Mouse (Mus musculus) heart, embryonic 12.5 days (tissue): Measurements from ENCODE around the gene Txnip. TPM values are rescaled to one million over a fixed set of nuclear protein-coding genes. Genes with fewer than 3 reads are reported as not detected.

Experiments
- ATAC-seq: fragments of 200-750 bp; cut with Nextera tagmentation; 2 replicates; pipeline ENCODE4 v1.8.0; 2017; ENCODE audit warnings: moderate TSS enrichment, moderate library complexity; ENCODE audit not compliant: insufficient number of reproducible peaks, low FRiP score
- H3K27ac ChIP-seq: fragments of 300-500 bp; sonication (generic); 2 replicates; pipeline ENCODE4 v1.5.1; 2016; ENCODE audit warnings: mild to moderate bottlenecking, moderate library complexity; ENCODE audit not compliant: poor library complexity, severe bottlenecking
- H3K27me3 ChIP-seq: fragments of 300-500 bp; sonication (generic); replicated peaks from 2 replicates; pipeline ENCODE4 v1.6.1; 2016; ENCODE audit warnings: mild to moderate bottlenecking, moderate library complexity
- H3K36me3 ChIP-seq: fragments of 300-500 bp; sonication (generic); 2 replicates; pipeline ENCODE4 v1.6.1; 2016; ENCODE audit warnings: mild to moderate bottlenecking, moderate library complexity
- H3K4me1 ChIP-seq: fragments of 300-500 bp; sonication (generic); replicated peaks from 2 replicates; pipeline ENCODE4 v1.6.1; 2016; ENCODE audit warnings: mild to moderate bottlenecking
- H3K4me2 ChIP-seq: fragments of 300-500 bp; sonication (generic); 2 replicates; pipeline ENCODE4 v1.6.1; 2016; ENCODE audit warnings: mild to moderate bottlenecking, moderate library complexity
- H3K4me3 ChIP-seq: fragments of 300-500 bp; sonication (generic); 2 replicates; pipeline ENCODE4 v1.5.1; 2016; ENCODE audit warnings: mild to moderate bottlenecking
- H3K9ac ChIP-seq: fragments of 300-500 bp; sonication (generic); 2 replicates; pipeline ENCODE4 v1.6.1; 2016; ENCODE audit warnings: mild to moderate bottlenecking, moderate library complexity
- H3K9me3 ChIP-seq: fragments of 300-500 bp; sonication (generic); replicated peaks from 2 replicates; pipeline ENCODE4 v1.6.1; 2016; ENCODE audit warnings: mild to moderate bottlenecking, moderate library complexity
- WGBS: fragments of 180-500 bp; shearing (Covaris S2); methylation state at CpG from one replicate; pipeline ENCODE4 v1.1.7; 2016; 5-methylcytosine and 5-hydroxymethylcytosine counted together
- polyA plus RNA-seq: library from polyadenylated mRNA; unstranded; fragments of >200 nt; fragmentation: Nextera tagmentation; extraction: Ambion mirVana; gene quantifications from 2 replicates; pipeline ENCODE4 v1.2.1, GENCODE M21; 2016

Txnip gene
- polyA plus RNA-seq, 1 experiment from 2014 or later: 144 TPM

- H3K27me3 ChIP-seq: no peaks in the 10 kb centered on the region
- H3K9me3 ChIP-seq: no peaks in the 10 kb centered on the region
These were observed 5.9 kb upstream of the Txnip start for GRCm38 (mm10) chr3:96551890-96552289.

GRCm38 (mm10) chr3:96553601-96554000 is 4.2 kb upstream of the Txnip start:
- Histone ChIP-seq H3K4me2 (no peak overlapping the region), H3K36me3 (no peaks in the 10 kb centered on the region), H3K27me3 (no peaks in the 10 kb centered on the region), H3K4me1 (peaks cover 46% of the 10 kb centered on the region), H3K27ac (no peak overlapping the region), H3K9ac (no peak overlapping the region), H3K4me3 (no peak overlapping the region), H3K9me3 (no peaks in the 10 kb centered on the region)
- no peak for ATAC-seq
- 70% methylated on average over 6 of the region's 6 CpGs for WGBS

More at GRCm38 (mm10) chr3:96551890-96552289, 5.9 kb upstream of the Txnip start:
- no peak overlapping the region for H3K4me2 ChIP-seq
- no peak overlapping the region for H3K4me3 ChIP-seq
- no peaks in the 10 kb centered on the region for H3K36me3 ChIP-seq
- ATAC-seq: no peak
- H3K9ac ChIP-seq: no peak overlapping the region
- H3K4me1 ChIP-seq: peaks cover 56% of the 10 kb centered on the region
- no peak overlapping the region for H3K27ac ChIP-seq
- 64% methylated on average over 7 of the region's 7 CpGs for WGBS

- Histone ChIP-seq H3K9ac (no peak overlapping the region), H3K36me3 (peaks cover 4% of the 10 kb centered on the region), H3K27ac (no peak overlapping the region), H3K4me3 (no peak overlapping the region), H3K27me3 (no peaks in the 10 kb centered on the region), H3K9me3 (no peaks in the 10 kb centered on the region), H3K4me2 (no peak overlapping the region), H3K4me1 (peaks cover 42% of the 10 kb centered on the region)
- WGBS: 79% methylated on average over 6 of the region's 6 CpGs
- ATAC-seq: no peak
These were observed 3.5 kb upstream of the Txnip start for GRCm38 (mm10) chr3:96554251-96554650.

GRCm38 (mm10) chr3:96555041-96555596 is 2.6 kb upstream of the Txnip start:
- Histone ChIP-seq H3K27ac (peak overlapping the region; percentile 97), H3K36me3 (peaks cover 13% of the 10 kb centered on the region), H3K4me1 (peaks cover 41% of the 10 kb centered on the region), H3K4me2 (no peak overlapping the region), H3K27me3 (no peaks in the 10 kb centered on the region), H3K9me3 (no peaks in the 10 kb centered on the region), H3K9ac (peak overlapping the region; percentile 37; the same call in 1 of the 2 replicates), H3K4me3 (no peak overlapping the region)
- ATAC-seq: no peak
- WGBS: 49% methylated on average over 12 of the region's 12 CpGs

GRCm38 (mm10) chr3:96555999-96556614 is 1.6 kb upstream of the Txnip start:
- H3K4me3 ChIP-seq: peak overlapping the region; percentile 78
- no peaks in the 10 kb centered on the region for H3K27me3 ChIP-seq
- 72% methylated on average over 15 of the region's 15 CpGs for WGBS
- H3K9me3 ChIP-seq: no peaks in the 10 kb centered on the region
- peak overlapping the region; percentile 97 for H3K27ac ChIP-seq
- peaks cover 43% of the 10 kb centered on the region for H3K4me1 ChIP-seq
- H3K9ac ChIP-seq: peak overlapping the region; percentile 86; the same call in 1 of the 2 replicates
- ATAC-seq: no peak
- H3K36me3 ChIP-seq: peaks cover 23% of the 10 kb centered on the region
- peak overlapping the region; percentile 92 for H3K4me2 ChIP-seq

DNA sequence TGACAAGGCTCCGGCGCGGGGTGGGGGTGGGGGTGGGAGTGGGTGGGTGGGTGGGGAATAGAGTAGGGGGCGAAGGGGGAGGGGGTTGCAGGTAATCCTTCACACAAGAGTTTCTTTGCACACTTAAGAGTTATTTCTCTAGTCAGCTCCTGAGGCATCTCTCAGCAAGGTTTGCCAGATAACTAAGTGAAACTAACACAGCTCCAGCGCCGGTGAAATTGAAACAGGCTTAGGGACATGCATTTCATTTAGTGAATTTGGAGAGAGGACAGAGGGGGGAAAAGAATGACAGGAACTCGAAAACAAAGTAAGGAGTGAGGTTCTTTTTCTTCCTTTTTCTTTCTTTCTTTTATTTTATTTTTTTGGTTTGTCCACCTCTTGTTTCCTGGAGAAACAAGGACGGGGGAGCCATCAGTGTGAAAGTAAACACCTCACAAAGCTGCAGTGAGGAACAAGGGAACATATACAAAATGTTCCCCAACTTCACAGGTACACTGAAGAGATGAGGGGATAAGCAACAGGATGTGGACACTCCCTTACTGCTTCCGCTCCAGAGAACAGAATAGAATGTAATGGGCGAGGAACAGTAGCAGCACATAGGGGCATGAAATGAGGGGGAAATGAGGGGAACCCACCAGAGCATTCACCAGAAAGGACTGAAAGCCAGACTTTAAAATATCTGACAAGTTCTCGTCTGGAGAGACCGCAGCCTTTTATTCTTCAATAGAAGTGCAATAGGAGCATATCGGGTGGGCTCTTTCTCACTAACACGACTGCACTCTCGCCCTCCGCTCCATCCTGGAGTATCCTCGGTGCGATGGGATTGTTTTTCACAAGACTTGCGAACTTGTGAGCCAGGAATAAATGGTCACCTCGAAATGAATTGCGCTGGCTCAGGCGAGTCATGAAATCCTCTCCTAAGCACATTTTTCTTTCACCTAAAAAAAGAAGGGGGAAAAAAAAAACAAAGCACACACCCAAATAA is 814 bp upstream of the Txnip start:
- H3K4me1 ChIP-seq: peaks cover 43% of the 10 kb centered on the region
- H3K4me3 ChIP-seq: peak overlapping the region; percentile 78
- H3K9me3 ChIP-seq: no peaks in the 10 kb centered on the region
- 2% methylated on average over 22 of the region's 22 CpGs for WGBS
- no peaks in the 10 kb centered on the region for H3K27me3 ChIP-seq
- peak overlapping the region; percentile 86 for H3K9ac ChIP-seq
- peaks cover 30% of the 10 kb centered on the region for H3K36me3 ChIP-seq
- ATAC-seq: no peak
- H3K4me2 ChIP-seq: peak overlapping the region; percentile 92
- peak overlapping the region; percentile 97 for H3K27ac ChIP-seq

DNA sequence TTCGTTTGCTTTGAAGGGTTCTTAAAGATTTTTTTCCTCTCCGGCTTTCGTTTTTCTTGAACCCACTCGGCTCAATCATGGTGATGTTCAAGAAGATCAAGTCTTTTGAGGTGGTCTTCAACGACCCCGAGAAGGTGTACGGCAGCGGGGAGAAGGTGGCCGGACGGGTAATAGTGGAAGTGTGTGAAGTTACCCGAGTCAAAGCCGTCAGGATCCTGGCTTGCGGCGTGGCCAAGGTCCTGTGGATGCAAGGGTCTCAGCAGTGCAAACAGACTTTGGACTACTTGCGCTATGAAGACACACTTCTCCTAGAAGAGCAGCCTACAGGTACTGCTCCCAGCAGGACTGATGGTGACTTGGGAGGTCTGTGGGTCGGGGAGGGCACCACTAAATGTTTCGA is 402 bp downstream of the Txnip start:
- Histone ChIP-seq H3K4me1 (peaks cover 45% of the 10 kb centered on the region), H3K9me3 (no peaks in the 10 kb centered on the region), H3K4me3 (peak overlapping the region; percentile 78), H3K27ac (peak overlapping the region; percentile 97), H3K27me3 (no peaks in the 10 kb centered on the region), H3K4me2 (peak overlapping the region; percentile 92), H3K36me3 (peaks cover 31% of the 10 kb centered on the region), H3K9ac (peak overlapping the region; percentile 93)
- under 1% methylated on average over 17 of the region's 17 CpGs for WGBS
- no peak for ATAC-seq

DNA sequence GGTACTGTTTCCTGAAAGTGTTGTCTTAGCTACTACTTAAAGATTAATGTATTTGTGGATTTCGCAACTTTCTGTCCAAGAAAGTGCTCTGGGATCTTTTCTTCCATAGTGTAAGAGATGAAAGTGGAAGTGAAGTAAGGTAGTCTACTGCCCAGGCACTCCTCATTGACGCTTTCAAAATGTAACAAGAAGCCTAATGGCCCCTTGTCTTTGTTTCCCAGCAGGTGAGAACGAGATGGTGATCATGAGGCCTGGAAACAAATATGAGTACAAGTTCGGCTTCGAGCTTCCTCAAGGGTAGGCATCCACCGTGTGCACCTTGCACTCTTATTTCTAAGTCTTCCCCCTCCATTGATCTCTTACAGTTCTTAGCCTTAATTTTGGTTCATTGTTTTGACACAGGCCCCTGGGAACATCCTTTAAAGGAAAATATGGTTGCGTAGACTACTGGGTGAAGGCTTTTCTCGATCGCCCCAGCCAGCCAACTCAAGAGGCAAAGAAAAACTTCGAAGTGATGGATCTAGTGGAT is 975 bp downstream of the Txnip start:
- peak overlapping the region; percentile 92 for H3K4me2 ChIP-seq
- H3K36me3 ChIP-seq: peaks cover 31% of the 10 kb centered on the region
- H3K9ac ChIP-seq: peak overlapping the region; percentile 93
- 19% methylated on average over 10 of the region's 10 CpGs for WGBS
- no peaks in the 10 kb centered on the region for H3K9me3 ChIP-seq
- peaks cover 47% of the 10 kb centered on the region for H3K4me1 ChIP-seq
- H3K27me3 ChIP-seq: no peaks in the 10 kb centered on the region
- peak overlapping the region; percentile 78 for H3K4me3 ChIP-seq
- no peak for ATAC-seq
- H3K27ac ChIP-seq: peak overlapping the region; percentile 97

- Histone ChIP-seq H3K27me3 (no peaks in the 10 kb centered on the region), H3K4me2 (peak overlapping the region; percentile 92), H3K9me3 (no peaks in the 10 kb centered on the region), H3K4me1 (peaks cover 54% of the 10 kb centered on the region), H3K36me3 (peaks cover 31% of the 10 kb centered on the region), H3K4me3 (peak overlapping the region; percentile 78), H3K27ac (peak overlapping the region; percentile 97), H3K9ac (peak overlapping the region; percentile 93)
- no peak for ATAC-seq
- 28% methylated on average over 12 of the region's 12 CpGs for WGBS
These were observed 1.7 kb downstream of the Txnip start for GRCm38 (mm10) chr3:96559398-96559910.

- Histone ChIP-seq H3K9ac (peak overlapping the region; percentile 93), H3K27ac (peak overlapping the region; percentile 97), H3K27me3 (no peaks in the 10 kb centered on the region), H3K4me3 (peak overlapping the region; percentile 78), H3K36me3 (peaks cover 31% of the 10 kb centered on the region), H3K4me1 (peaks cover 52% of the 10 kb centered on the region), H3K9me3 (no peaks in the 10 kb centered on the region), H3K4me2 (peak overlapping the region; percentile 92)
- ATAC-seq: no peak
- 59% methylated on average over 23 of the region's 23 CpGs for WGBS
These were observed 2.4 kb downstream of the Txnip start for GRCm38 (mm10) chr3:96559911-96560850.
